Mouse (Mus musculus) cortical plate, adult 2 months (tissue): Measurements from ENCODE around the gene Gm17334. TPM values are rescaled to one million over a fixed set of nuclear protein-coding genes. Genes with fewer than 3 reads are reported as not detected.
A peak's percentile ranks its signal among the peaks of the same experiment; 100 is the strongest.

Experiments used
- H3K27ac ChIP-seq: fragments of 200-500 bp; 2 replicates; pipeline ENCODE4 v1.5.1; 2012; ENCODE audit warnings: low read length, control low read depth, inconsistent platforms; ENCODE audit not compliant: insufficient read depth
- H3K4me1 ChIP-seq: fragments of 200-500 bp; 2 replicates; pipeline ENCODE4 v1.6.1; 2011; ENCODE audit warnings: low read length; ENCODE audit not compliant: control insufficient read depth, insufficient read depth
- H3K4me3 ChIP-seq: fragments of 200-500 bp; 2 replicates; pipeline ENCODE4 v1.5.1; 2011; ENCODE audit warnings: mild to moderate bottlenecking, low read length, control low read depth; ENCODE audit not compliant: insufficient read depth
- CTCF ChIP-seq: fragments of 200-500 bp; IDR thresholded peaks from 2 replicates; pipeline ENCODE4 v1.5.1; 2011; ENCODE audit warnings: mild to moderate bottlenecking, control low read depth, low read length; ENCODE audit not compliant: insufficient read depth; ENCODE audit errors: extremely low read depth
- POLR2A ChIP-seq: fragments of 200-500 bp; IDR thresholded peaks from 2 replicates; pipeline ENCODE4 v1.6.1; 2011; ENCODE audit warnings: mild to moderate bottlenecking, low read length, control low read depth; ENCODE audit not compliant: insufficient read depth; ENCODE audit errors: extremely low read depth
- polyA plus RNA-seq: library from polyadenylated mRNA; depleted of rRNA; stranded (reverse); fragments of >200 nt; gene quantifications from 2 replicates; pipeline ENCODE4 v1.2.3, GENCODE M21; 2012

Gene Gm17334
- polyA plus RNA-seq, 1 experiment = 1.4 TPM

GRCm38 (mm10) chr11:53798041-53798711 lies 25.2 kb upstream of the Gm17334 start:
- no peak for TF ChIP-seq CTCF
- no peak for TF ChIP-seq POLR2A
- H3K27ac ChIP-seq = no peak overlapping the region
- no peak overlapping the region for H3K4me3 ChIP-seq
- 0 out of 2 replicates have a peak, but pooled peaks cover 1% of the 10 kb centered on the region for H3K4me1 ChIP-seq

GRCm38 (mm10) chr11:53797386-53797920 lies 24.5 kb upstream of the Gm17334 start:
- H3K27ac ChIP-seq = no peak overlapping the region
- TF ChIP-seq POLR2A = no peak
- no peak for TF ChIP-seq CTCF
- 0 out of 2 replicates have a peak, but pooled peaks cover 1% of the 10 kb centered on the region for H3K4me1 ChIP-seq
- H3K4me3 ChIP-seq = no peak overlapping the region

- TF ChIP-seq POLR2A (no peak), CTCF (no peak)
- 0 out of 2 replicates have a peak, but pooled peaks cover 1% of the 10 kb centered on the region for H3K4me1 ChIP-seq
- H3K27ac ChIP-seq = 0 out of 2 replicates have a peak overlapping the region, but pooled peaks have one; percentile 32
- no peak overlapping the region for H3K4me3 ChIP-seq
These were observed 23.6 kb upstream of the Gm17334 start for GRCm38 (mm10) chr11:53796409-53797151.

- H3K4me3 ChIP-seq = no peak overlapping the region
These were observed 22.8 kb upstream of the Gm17334 start for GRCm38 (mm10) chr11:53795813-53796212.

GRCm38 (mm10) chr11:53794671-53795557 lies 21.9 kb upstream of the Gm17334 start:
- TF ChIP-seq POLR2A (no peak), CTCF (no peak)
- no peak overlapping the region for H3K27ac ChIP-seq
- H3K4me1 ChIP-seq = 0 out of 2 replicates have a peak, but pooled peaks cover 1% of the 10 kb centered on the region
- no peak overlapping the region for H3K4me3 ChIP-seq

More at GRCm38 (mm10) chr11:53795813-53796212, 22.8 kb upstream of the Gm17334 start:
- TF ChIP-seq POLR2A = no peak
- no peak for TF ChIP-seq CTCF
- Histone ChIP-seq H3K4me1 (0 out of 2 replicates have a peak, but pooled peaks cover 1% of the 10 kb centered on the region), H3K27ac (no peak overlapping the region)

GRCm38 (mm10) chr11:53794015-53794414 lies 21.0 kb upstream of the Gm17334 start:
- Histone ChIP-seq H3K4me3 (no peak overlapping the region), H3K27ac (no peak overlapping the region), H3K4me1 (0 out of 2 replicates have a peak, but pooled peaks cover 1% of the 10 kb centered on the region)
- TF ChIP-seq POLR2A = no peak
- no peak for TF ChIP-seq CTCF

- no peak for TF ChIP-seq POLR2A
- TF ChIP-seq CTCF = no peak
- Histone ChIP-seq H3K4me1 (0 out of 2 replicates have a peak, but pooled peaks cover 1% of the 10 kb centered on the region), H3K4me3 (no peak overlapping the region), H3K27ac (no peak overlapping the region)
These were observed 20.0 kb upstream of the Gm17334 start for GRCm38 (mm10) chr11:53792986-53793385.

GRCm38 (mm10) chr11:53789277-53789676 lies 16.3 kb upstream of the Gm17334 start:
- TF ChIP-seq CTCF (no peak), POLR2A (no peak)
- no peaks in the 10 kb centered on the region for H3K4me1 ChIP-seq
- H3K27ac ChIP-seq = no peak overlapping the region
- H3K4me3 ChIP-seq = no peak overlapping the region

- TF ChIP-seq CTCF (no peak), POLR2A (no peak)
- Histone ChIP-seq H3K27ac (no peak overlapping the region), H3K4me1 (no peaks in the 10 kb centered on the region), H3K4me3 (no peak overlapping the region)
These were observed 15.2 kb upstream of the Gm17334 start for GRCm38 (mm10) chr11:53788196-53788595.
